20 mouse cellular contexts compared by ENCODE assay signal in genomic region chr11:101994100-101994499, GRCm38 (mm10). TPM values are rescaled to one million over a fixed set of nuclear protein-coding genes. Genes with fewer than 3 reads are reported as not detected.
A peak's percentile ranks its signal among the peaks of the same experiment; 100 is the strongest.
DNase-seq lines count a peak whose midpoint lies in the region; ATAC-seq and TF ChIP-seq lines count a peak whose summit lies in the region.
"Had no signal": no experiment of that assay in that cellular context is flagged by ENCODE, and none has a peak within 500 bp of the region (broad histone marks: within the 10 kb centered on the region; RNA-seq: fewer than 3 reads in every experiment).

No protein-coding gene starts in this region.

- peak overlapping the region; percentile 16; the same call in 1 of the 2 replicates for H3K27ac ChIP-seq in gastrocnemius, adult 2 months
- H3K27ac ChIP-seq in left cerebral cortex, adult 2 months: peak overlapping the region; percentile 29; the same call in 1 of the 2 replicates
- H3K27ac ChIP-seq in liver, embryonic 16.5 days (ENCODE audit: low read length): peak overlapping the region; percentile 78
- H3K27ac ChIP-seq: forebrain, embryonic 13.5 days; hindbrain, embryonic 12.5 days; lung, embryonic 15.5 days; midbrain, embryonic 13.5 days had no signal

- H3K4me1 ChIP-seq in liver, embryonic 16.5 days (ENCODE audit: control insufficient read depth, low read depth, low read length): peaks cover 14% of the 10 kb centered on the region
- H3K4me1 ChIP-seq: forebrain, embryonic 13.5 days; hindbrain, embryonic 12.5 days; lung, embryonic 15.5 days; midbrain, embryonic 13.5 days had no signal

- H3K4me2 ChIP-seq in liver, embryonic 16.5 days (ENCODE audit: low read depth, low read length): peak overlapping the region; percentile 53
- H3K4me2 ChIP-seq: forebrain, embryonic 13.5 days; hindbrain, embryonic 12.5 days; lung, embryonic 15.5 days; midbrain, embryonic 13.5 days had no signal

- no peak overlapping the region; the same call in 1 of the 2 replicates for H3K9ac ChIP-seq in liver, embryonic 16.5 days (ENCODE audit: low read depth, low read length)
- H3K9ac ChIP-seq: forebrain, embryonic 13.5 days; hindbrain, embryonic 12.5 days; lung, embryonic 15.5 days; midbrain, embryonic 13.5 days had no signal

- no peaks in the 10 kb centered on the region for H3K9me3 ChIP-seq in liver, embryonic 16.5 days (replicated peaks; ENCODE audit: control insufficient read depth, low read length)
- H3K9me3 ChIP-seq: forebrain, embryonic 13.5 days; hindbrain, embryonic 12.5 days; lung, embryonic 15.5 days; midbrain, embryonic 13.5 days had no signal

- no peak for TF ChIP-seq CTCF in gastrocnemius, adult 2 months (IDR thresholded peaks at IDR 0.05)
- TF ChIP-seq CTCF in left cerebral cortex, adult 2 months (IDR thresholded peaks at IDR 0.05): no peak

- 29% methylated on average over 8 of the region's 8 CpGs for WGBS in liver, embryonic 16.5 days (ENCODE audit: insufficient replicate concordance)

- no peak for DNase-seq in gastrocnemius, adult 2 months
- DNase-seq in gastrocnemius, postnatal 14 days: no peak
- no peak for DNase-seq in left cerebral cortex, adult 2 months (ENCODE audit: extremely low spot score in 1 of 2, low spot score in 2 of 2)
- no peak for DNase-seq in left cerebral cortex, adult 11 months (ENCODE audit: low spot score)
- peak; percentile 76 for DNase-seq in c-Kit-positive CD71-positive TER-119-positive erythroid progenitor cells, embryonic 14.5 days (ENCODE audit: low spot score)
- DNase-seq in urinary bladder, postnatal 36 days (ENCODE audit: low spot score in 2 of 2): no peak
- DNase-seq: adrenal gland, postnatal 25 days; cerebellum, adult 9-11 months; kidney, adult 18-20 months; right cerebral cortex, postnatal 4 days had no signal

- intact Hi-C loops in gastrocnemius, adult 2 months (cut with DNase I): no loop called here
- intact Hi-C loops in gastrocnemius, postnatal 14 days (cut with DNase I; ENCODE audit: low total_unique reads): no loop called here
- intact Hi-C loops in left cerebral cortex, adult 2 months (cut with DNase I): no loop called here

- no peak overlapping the region for H3K4me3 ChIP-seq in gastrocnemius, adult 2 months
- H3K4me3 ChIP-seq in left cerebral cortex, adult 2 months: no peak overlapping the region
- peak overlapping the region; percentile 6; the same call in 1 of the 2 replicates for H3K4me3 ChIP-seq in liver, embryonic 16.5 days (ENCODE audit: low read depth, low read length)
- H3K4me3 ChIP-seq: forebrain, embryonic 13.5 days; hindbrain, embryonic 12.5 days; lung, embryonic 15.5 days; midbrain, embryonic 13.5 days had no signal

- peak; percentile 94 for ATAC-seq in liver, embryonic 16.5 days (ENCODE audit: low read depth)
- ATAC-seq in inflammation-experienced regulatory T-cells, adult 6 months: no peak
- ATAC-seq: forebrain, embryonic 13.5 days; midbrain, embryonic 13.5 days had no signal

- H3K36me3 ChIP-seq in liver, embryonic 16.5 days (ENCODE audit: control insufficient read depth, insufficient read depth): no peaks in the 10 kb centered on the region
- H3K36me3 ChIP-seq: lung, embryonic 15.5 days had no signal

- no peaks in the 10 kb centered on the region for H3K27me3 ChIP-seq in liver, embryonic 16.5 days (ENCODE audit: control insufficient read depth, insufficient read depth, low read depth, low read length)
- H3K27me3 ChIP-seq: forebrain, embryonic 13.5 days; hindbrain, embryonic 12.5 days; lung, embryonic 15.5 days had no signal

RNA-seq across cellular contexts. Expression of gene Dusp3, which starts 7.3 kb away (rescaled TPM):
- total RNA-seq in gastrocnemius, adult 2 months (2021): 100 to 1,000 TPM; 123 to 129 TPM
- 100 to 1,000 TPM; 140 to 151 TPM for total RNA-seq in gastrocnemius, postnatal 14 days (2021)
- total RNA-seq in left cerebral cortex, adult 2 months (2021): 100 to 1,000 TPM; 206 to 220 TPM
- polyA plus RNA-seq in liver, embryonic 16.5 days (2015; fragmentation: Nextera tagmentation; extraction: Ambion mirVana): 8.1 and 8.9 TPM in 2 replicates
- polyA plus RNA-seq in inflammation-experienced regulatory T-cells, adult 6 months (2017; shearing (Covaris generic)): 1 to 10 TPM; 1.1 to 4.3 (median 1.3) TPM

RNA-seq across cellular contexts. Expression of gene Cfap97d1, which starts 10.0 kb away (rescaled TPM):
- total RNA-seq in gastrocnemius, adult 2 months (2021): not detected
- not detected for total RNA-seq in gastrocnemius, postnatal 14 days (2021)
- not detected for total RNA-seq in left cerebral cortex, adult 2 months (2021)
- not detected in 2 replicates for polyA plus RNA-seq in liver, embryonic 16.5 days (2015; fragmentation: Nextera tagmentation; extraction: Ambion mirVana)
- polyA plus RNA-seq in inflammation-experienced regulatory T-cells, adult 6 months (2017; shearing (Covaris generic)): not detected
- total RNA-seq: adrenal gland, postnatal 25 days; gastrocnemius, adult 18-20 months; layer of hippocampus, adult 18-20 months; left cerebral cortex, postnatal 36 days had no signal
- polyA plus RNA-seq: embryonic facial prominence, embryonic 11.5 days; forebrain, embryonic 13.5 days; hindbrain, embryonic 12.5 days; lung, embryonic 15.5 days; midbrain, embryonic 13.5 days had no signal

RNA-seq across cellular contexts. Expression of gene Sost, which starts 27.3 kb away (rescaled TPM):
- total RNA-seq in gastrocnemius, adult 2 months (2021): not detected
- total RNA-seq in gastrocnemius, postnatal 14 days (2021): not detected
- total RNA-seq in left cerebral cortex, adult 2 months (2021): not detected
- not detected in 2 replicates for polyA plus RNA-seq in liver, embryonic 16.5 days (2015; fragmentation: Nextera tagmentation; extraction: Ambion mirVana)
- polyA plus RNA-seq in inflammation-experienced regulatory T-cells, adult 6 months (2017; shearing (Covaris generic)): not detected
- total RNA-seq: adrenal gland, postnatal 25 days; gastrocnemius, adult 18-20 months had no signal
- polyA plus RNA-seq: embryonic facial prominence, embryonic 11.5 days; forebrain, embryonic 13.5 days had no signal

RNA-seq across cellular contexts. Expression of gene Mpp3, which starts 34.2 kb away (rescaled TPM):
- 10 to 100 TPM; 19.4 to 34.7 TPM for total RNA-seq in gastrocnemius, adult 2 months (2021)
- 10 to 100 TPM; 40.6 to 47.1 TPM for total RNA-seq in gastrocnemius, postnatal 14 days (2021)
- 10 to 100 TPM; 94.6 to 98.8 TPM for total RNA-seq in left cerebral cortex, adult 2 months (2021)
- polyA plus RNA-seq in liver, embryonic 16.5 days (2015; fragmentation: Nextera tagmentation; extraction: Ambion mirVana): 0.28 and 0.76 TPM in 2 replicates
- polyA plus RNA-seq in inflammation-experienced regulatory T-cells, adult 6 months (2017; shearing (Covaris generic)): under 1 TPM in 1 of 3 experiments, not detected in 2; 0.25 TPM

RNA-seq across cellular contexts. Expression of gene Cd300lg, which starts 47.2 kb away (rescaled TPM):
- 10 to 100 TPM; 17.6 to 18.9 TPM for total RNA-seq in gastrocnemius, adult 2 months (2021)
- 10 to 100 TPM; 20.2 to 28.6 TPM for total RNA-seq in gastrocnemius, postnatal 14 days (2021)
- not detected for total RNA-seq in left cerebral cortex, adult 2 months (2021)
- 0.68 and 0.87 TPM in 2 replicates for polyA plus RNA-seq in liver, embryonic 16.5 days (2015; fragmentation: Nextera tagmentation; extraction: Ambion mirVana)
- polyA plus RNA-seq in inflammation-experienced regulatory T-cells, adult 6 months (2017; shearing (Covaris generic)): under 1 TPM in 1 of 3 experiments, not detected in 2; 0.14 TPM
- total RNA-seq: layer of hippocampus, adult 18-20 months had no signal

Comparison
In these comparisons a context has a peak if more than half of its experiments do, and no peak if none do; other contexts are left out.
1. H3K27ac ChIP-seq: peak in every context shown above with its lines; median percentile 78 in liver, embryonic 16.5 days; 29 in left cerebral cortex, adult 2 months; 16 in gastrocnemius, adult 2 months.